Mouse (Mus musculus): ENCODE results near the gene Taf5. TPM values are rescaled to one million over a fixed set of nuclear protein-coding genes. Genes with fewer than 3 reads are reported as not detected.

Gene Taf5
- total and polyA plus RNA-seq, 2 experiments: 1.5 to 2.3 TPM

- DNase-seq (ENCODE audit: extremely low read depth, low read depth, low spot score): no peak
- H3K36me3 ChIP-seq (ENCODE audit: control insufficient read depth, insufficient read depth, low read length): peaks cover 36% of the 10 kb centered on the region; the same call in 1 of the 2 replicates
- TF ChIP-seq POLR2A (IDR thresholded peaks at IDR 0.05; ENCODE audit: extremely low read depth, insufficient read depth, low read length) (no peak), CTCF (IDR thresholded peaks at IDR 0.05; ENCODE audit: low read depth, low read length) (no peak)
Observed at GRCm38 (mm10) chr19:47040720-47041473, 26.6 kb upstream of the Taf5 start.

GRCm38 (mm10) chr19:47043608-47044007 is 23.9 kb upstream of the Taf5 start:
- Histone ChIP-seq H3K4me3 (ENCODE audit: insufficient read depth, low read depth, low read length) (no peak overlapping the region), H3K27ac (replicated peaks; ENCODE audit: insufficient read depth, low read depth, low read length) (no peak overlapping the region), H3K4me1 (ENCODE audit: control insufficient read depth, insufficient read depth, low read length) (no peaks in the 10 kb centered on the region), H3K36me3 (ENCODE audit: control insufficient read depth, insufficient read depth, low read length) (peaks cover 28% of the 10 kb centered on the region; the same call in 1 of the 2 replicates), H3K27me3 (ENCODE audit: control insufficient read depth, insufficient read depth, low read length) (no peaks in the 10 kb centered on the region), H3K79me2 (ENCODE audit: control insufficient read depth, insufficient read depth, low read length) (no peaks in the 10 kb centered on the region), H3K9ac (ENCODE audit: low read depth, low read length) (no peak overlapping the region)
- TF ChIP-seq POLR2A (IDR thresholded peaks at IDR 0.05; ENCODE audit: extremely low read depth, insufficient read depth, low read length) (no peak), CTCF (IDR thresholded peaks at IDR 0.05; ENCODE audit: low read depth, low read length) (no peak)
- WGBS: 52% methylated on average over 3 of the region's 3 CpGs
- DNase-seq (ENCODE audit: extremely low read depth, low read depth, low spot score): peak; percentile 34

More at GRCm38 (mm10) chr19:47040720-47041473, 26.6 kb upstream of the Taf5 start:
- Histone ChIP-seq H3K9ac (ENCODE audit: low read depth, low read length) (no peak overlapping the region), H3K27ac (replicated peaks; ENCODE audit: insufficient read depth, low read depth, low read length) (no peak overlapping the region), H3K27me3 (ENCODE audit: control insufficient read depth, insufficient read depth, low read length) (no peaks in the 10 kb centered on the region), H3K79me2 (ENCODE audit: control insufficient read depth, insufficient read depth, low read length) (no peaks in the 10 kb centered on the region), H3K4me3 (ENCODE audit: insufficient read depth, low read depth, low read length) (no peak overlapping the region), H3K4me1 (ENCODE audit: control insufficient read depth, insufficient read depth, low read length) (no peaks in the 10 kb centered on the region)
- 75% methylated on average over 3 of the region's 3 CpGs for WGBS

GRCm38 (mm10) chr19:47046343-47046742 is 21.2 kb upstream of the Taf5 start:
- no peak overlapping the region for H3K27ac ChIP-seq (replicated peaks; ENCODE audit: insufficient read depth, low read depth, low read length)
- H3K27me3 ChIP-seq (ENCODE audit: control insufficient read depth, insufficient read depth, low read length): no peaks in the 10 kb centered on the region
- H3K4me3 ChIP-seq (ENCODE audit: insufficient read depth, low read depth, low read length): no peak overlapping the region
- no peak overlapping the region for H3K9ac ChIP-seq (ENCODE audit: low read depth, low read length)
- H3K36me3 ChIP-seq (ENCODE audit: control insufficient read depth, insufficient read depth, low read length): peaks cover 13% of the 10 kb centered on the region; the same call in 1 of the 2 replicates
- DNase-seq (ENCODE audit: extremely low read depth, low read depth, low spot score): no peak
- peaks cover 3% of the 10 kb centered on the region for H3K4me1 ChIP-seq (ENCODE audit: control insufficient read depth, insufficient read depth, low read length)
- 97% methylated on average over 1 of the region's 1 CpGs for WGBS
- peaks cover 4% of the 10 kb centered on the region; the same call in 1 of the 2 replicates for H3K79me2 ChIP-seq (ENCODE audit: control insufficient read depth, insufficient read depth, low read length)
- TF ChIP-seq CTCF (IDR thresholded peaks at IDR 0.05; ENCODE audit: low read depth, low read length) (peak; percentile 20; the same call in 1 of the 2 replicates), POLR2A (IDR thresholded peaks at IDR 0.05; ENCODE audit: extremely low read depth, insufficient read depth, low read length) (no peak)

GRCm38 (mm10) chr19:47047236-47047833 is 20.2 kb upstream of the Taf5 start:
- no peak for TF ChIP-seq CTCF (IDR thresholded peaks at IDR 0.05; ENCODE audit: low read depth, low read length)
- no peak for TF ChIP-seq POLR2A (IDR thresholded peaks at IDR 0.05; ENCODE audit: extremely low read depth, insufficient read depth, low read length)
- Histone ChIP-seq H3K4me1 (ENCODE audit: control insufficient read depth, insufficient read depth, low read length) (peaks cover 3% of the 10 kb centered on the region), H3K4me3 (ENCODE audit: insufficient read depth, low read depth, low read length) (no peak overlapping the region), H3K27ac (replicated peaks; ENCODE audit: insufficient read depth, low read depth, low read length) (no peak overlapping the region), H3K36me3 (ENCODE audit: control insufficient read depth, insufficient read depth, low read length) (peaks cover 10% of the 10 kb centered on the region; the same call in 1 of the 2 replicates), H3K27me3 (ENCODE audit: control insufficient read depth, insufficient read depth, low read length) (no peaks in the 10 kb centered on the region), H3K9ac (ENCODE audit: low read depth, low read length) (no peak overlapping the region), H3K79me2 (ENCODE audit: control insufficient read depth, insufficient read depth, low read length) (peaks cover 4% of the 10 kb centered on the region; the same call in 1 of the 2 replicates)
- WGBS: 95% methylated on average over 13 of the region's 13 CpGs
- no peak for DNase-seq (ENCODE audit: extremely low read depth, low read depth, low spot score)

- no peak for DNase-seq (ENCODE audit: extremely low read depth, low read depth, low spot score)
- Histone ChIP-seq H3K79me2 (ENCODE audit: control insufficient read depth, insufficient read depth, low read length) (peaks cover 4% of the 10 kb centered on the region; the same call in 1 of the 2 replicates), H3K9ac (ENCODE audit: low read depth, low read length) (no peak overlapping the region), H3K4me1 (ENCODE audit: control insufficient read depth, insufficient read depth, low read length) (peaks cover 11% of the 10 kb centered on the region), H3K27me3 (ENCODE audit: control insufficient read depth, insufficient read depth, low read length) (no peaks in the 10 kb centered on the region), H3K36me3 (ENCODE audit: control insufficient read depth, insufficient read depth, low read length) (peaks cover 10% of the 10 kb centered on the region; the same call in 1 of the 2 replicates), H3K27ac (replicated peaks; ENCODE audit: insufficient read depth, low read depth, low read length) (no peak overlapping the region), H3K4me3 (ENCODE audit: insufficient read depth, low read depth, low read length) (no peak overlapping the region)
- 76% methylated on average over 4 of the region's 4 CpGs for WGBS
- TF ChIP-seq POLR2A (IDR thresholded peaks at IDR 0.05; ENCODE audit: extremely low read depth, insufficient read depth, low read length) (no peak), CTCF (IDR thresholded peaks at IDR 0.05; ENCODE audit: low read depth, low read length) (no peak)
Observed at GRCm38 (mm10) chr19:47049061-47049460, 18.5 kb upstream of the Taf5 start.

Measured in liver, adult 2 months (tissue).